Mouse (Mus musculus) liver, embryonic 14.5 days (tissue): ENCODE measurements around the gene Ddost. TPM values are rescaled to one million over a fixed set of nuclear protein-coding genes. Genes with fewer than 3 reads are reported as not detected.

ENCODE experiments used
- ATAC-seq: fragments of 200-750 bp; cut with Nextera tagmentation; 2 replicates; pipeline ENCODE4 v1.8.0; 2017; ENCODE audit warnings: moderate number of reproducible peaks, mild to moderate bottlenecking, moderate library complexity; ENCODE audit not compliant: insufficient read depth
- DNase-seq, 3 experiments: peaks; one replicate each; pipeline ENCODE4 v3.0.0-alpha.2; 2012 to 2013; ENCODE audit warnings: low read depth in 3 of 3, low spot score in 3 of 3
- H3K27ac ChIP-seq: fragments of 300-500 bp; sonication (generic); 2 replicates; pipeline ENCODE4 v1.5.1; 2014; ENCODE audit warnings: moderate library complexity, mild to moderate bottlenecking, control low read depth, inconsistent platforms
- H3K27me3 ChIP-seq: fragments of 300-500 bp; sonication (generic); 2 replicates; pipeline ENCODE4 v1.6.1; 2014; ENCODE audit warnings: mild to moderate bottlenecking, low read length, moderate library complexity; ENCODE audit not compliant: control insufficient read depth, insufficient read depth
- H3K36me3 ChIP-seq: fragments of 300-500 bp; sonication (generic); replicated peaks from 2 replicates; pipeline ENCODE4 v1.6.1; 2014; ENCODE audit warnings: low read depth; ENCODE audit not compliant: control insufficient read depth, insufficient read depth
- H3K4me1 ChIP-seq, 2 experiments: fragments of 200-500 bp in 1 of 2; fragments of 300-500 bp in 1 of 2; sonication (generic) in 1 of 2; replicated peaks; 2 replicates each; pipeline ENCODE4 v1.6.1; 2012 to 2014; ENCODE audit warnings: antibody characterized with exemption in 1 of 2, inconsistent platforms in 1 of 2, low read length in 1 of 2; ENCODE audit not compliant: control insufficient read depth in 2 of 2, insufficient read depth in 2 of 2
- H3K4me2 ChIP-seq: fragments of 300-500 bp; sonication (generic); 2 replicates; pipeline ENCODE4 v1.6.1; 2014; ENCODE audit warnings: low read depth, mild to moderate bottlenecking, control low read depth, moderate library complexity
- H3K4me3 ChIP-seq, 2 experiments: fragments of 200-500 bp in 1 of 2; fragments of 300-500 bp in 1 of 2; sonication (generic) in 1 of 2; 2 replicates each; pipeline ENCODE4 v1.5.1; 2012 to 2014; ENCODE audit warnings: low read depth in 2 of 2, low read length in 2 of 2, mild to moderate bottlenecking in 2 of 2, control low read depth in 1 of 2, inconsistent platforms in 1 of 2, moderate library complexity in 1 of 2; ENCODE audit not compliant: insufficient read depth in 1 of 2
- H3K9ac ChIP-seq: fragments of 300-500 bp; sonication (generic); replicated peaks from 2 replicates; pipeline ENCODE4 v1.6.1; 2014; ENCODE audit warnings: mild to moderate bottlenecking, control low read depth, moderate library complexity
- H3K9me3 ChIP-seq: fragments of 300-500 bp; sonication (generic); 2 replicates; pipeline ENCODE4 v1.6.1; 2016; ENCODE audit warnings: low read length, mixed read lengths; ENCODE audit not compliant: control insufficient read depth
- CTCF ChIP-seq: IDR thresholded peaks from 2 replicates; pipeline ENCODE4 v1.5.1; 2016; ENCODE audit warnings: antibody characterized with exemption, low read depth, control low read depth
- EP300 ChIP-seq: IDR thresholded peaks from 2 replicates; pipeline ENCODE4 v1.6.1; 2016; ENCODE audit warnings: antibody characterized with exemption, low read depth
- WGBS: fragments of 180-500 bp; shearing (Covaris S2); extraction: QIAGEN DNeasy Blood & Tissue Kit; methylation state at CpG from one replicate; pipeline ENCODE4 v1.1.7; 2014; ENCODE audit not compliant: insufficient replicate concordance; 5-methylcytosine and 5-hydroxymethylcytosine counted together
- polyA plus RNA-seq, 2 experiments: library from polyadenylated mRNA; depleted of rRNA in 1 of 2; stranded (reverse) in 1 of 2; unstranded in 1 of 2; fragments of >200 nt; fragmentation: Nextera tagmentation in 1 of 2; extraction: Ambion mirVana in 1 of 2; gene quantifications; 2 replicates each; pipeline versions ENCODE4 v1.2.1 to v1.2.3; 2012 to 2014

Gene Ddost
- polyA plus RNA-seq, 2 experiments, result 91.7 to 135 TPM

- DNase-seq, result no peak
- H3K9ac ChIP-seq, result no peak overlapping the region
- H3K4me2 ChIP-seq, result no peak overlapping the region
- H3K36me3 ChIP-seq, result no peaks in the 10 kb centered on the region
- WGBS, result 59% methylated on average over 9 of the region's 9 CpGs
- TF ChIP-seq CTCF, result no peak
- TF ChIP-seq EP300, result no peak
- no peak for ATAC-seq
- no peak overlapping the region for H3K27ac ChIP-seq
- no peaks in the 10 kb centered on the region for H3K9me3 ChIP-seq
- no peaks in the 10 kb centered on the region; a peak in 1 of 4 replicates for H3K4me1 ChIP-seq
- no peaks in the 10 kb centered on the region for H3K27me3 ChIP-seq
- no peak overlapping the region for H3K4me3 ChIP-seq
Measured at GRCm38 (mm10) chr4:138337341-138337740, 32.8 kb downstream of the Ddost start.

- H3K27ac ChIP-seq, result no peak overlapping the region
- no peak overlapping the region for H3K9ac ChIP-seq
- H3K4me3 ChIP-seq, result no peak overlapping the region
- peaks cover 0 to 5% of the 10 kb centered on the region in 2 experiments; a peak in 2 of 4 replicates for H3K4me1 ChIP-seq
- no peak for DNase-seq
- no peak overlapping the region for H3K4me2 ChIP-seq
- H3K36me3 ChIP-seq, result no peaks in the 10 kb centered on the region
- ATAC-seq, result no peak
- no peaks in the 10 kb centered on the region for H3K9me3 ChIP-seq
- 26% methylated on average over 4 of the region's 4 CpGs for WGBS
- H3K27me3 ChIP-seq, result no peaks in the 10 kb centered on the region
- TF ChIP-seq CTCF, result peak; percentile 64
- no peak for TF ChIP-seq EP300
Measured at GRCm38 (mm10) chr4:138339963-138340362, 35.4 kb downstream of the Ddost start.

- 49% methylated on average over 8 of the region's 8 CpGs for WGBS
Measured at GRCm38 (mm10) chr4:138341393-138341792, 36.9 kb downstream of the Ddost start.

GRCm38 (mm10) chr4:138342048-138342447, 37.5 kb downstream of the Ddost start:
- TF ChIP-seq CTCF, result no peak
- Histone ChIP-seq H3K36me3 (no peaks in the 10 kb centered on the region), H3K4me1 (peaks cover 0 to 5% of the 10 kb centered on the region in 2 experiments; a peak in 2 of 4 replicates), H3K4me2 (no peak overlapping the region), H3K27me3 (no peaks in the 10 kb centered on the region), H3K27ac (no peak overlapping the region), H3K9ac (no peak overlapping the region), H3K9me3 (no peaks in the 10 kb centered on the region), H3K4me3 (no peak overlapping the region)
- DNase-seq, result no peak
- 61% methylated on average over 7 of the region's 7 CpGs for WGBS
- ATAC-seq, result no peak

More at GRCm38 (mm10) chr4:138341393-138341792, 36.9 kb downstream of the Ddost start:
- Histone ChIP-seq H3K27ac (no peak overlapping the region), H3K9me3 (no peaks in the 10 kb centered on the region), H3K27me3 (no peaks in the 10 kb centered on the region), H3K36me3 (no peaks in the 10 kb centered on the region), H3K4me2 (no peak overlapping the region), H3K4me3 (no peak overlapping the region), H3K4me1 (peaks cover 0 to 5% of the 10 kb centered on the region in 2 experiments; a peak in 2 of 4 replicates), H3K9ac (no peak overlapping the region)
- no peak for DNase-seq
- TF ChIP-seq CTCF, result no peak
- no peak for TF ChIP-seq EP300
- ATAC-seq, result no peak

- ATAC-seq (peak; percentile 63), DNase-seq (peak in 2 of 3 experiments; percentile 17 to 22)
- Histone ChIP-seq H3K9me3 (no peaks in the 10 kb centered on the region), H3K27me3 (no peaks in the 10 kb centered on the region), H3K4me2 (no peak overlapping the region), H3K27ac (peak overlapping the region; percentile 22; the same call in 1 of the 2 replicates), H3K9ac (no peak overlapping the region), H3K36me3 (no peaks in the 10 kb centered on the region), H3K4me3 (no peak overlapping the region), H3K4me1 (peaks cover 0 to 5% of the 10 kb centered on the region in 2 experiments; a peak in 2 of 4 replicates)
- 59% methylated on average over 6 of the region's 6 CpGs for WGBS
- no peak for TF ChIP-seq EP300
- TF ChIP-seq CTCF, result no peak
Measured at GRCm38 (mm10) chr4:138342778-138343177, 38.2 kb downstream of the Ddost start.
